Mouse (Mus musculus) hindbrain, embryonic 13.5 days (tissue): ENCODE results near the gene Arsg. TPM values are rescaled to one million over a fixed set of nuclear protein-coding genes. Genes with fewer than 3 reads are reported as not detected.

Experiments used
- microRNA-seq: library from miRNA; unstranded; fragments of <30 nt; microRNA quantifications from one replicate; pipeline ENCODE4, GENCODE M21; 2016
- polyA plus RNA-seq: library from polyadenylated mRNA; unstranded; fragments of >200 nt; fragmentation: Nextera tagmentation; extraction: Ambion mirVana; gene quantifications from 2 replicates; pipeline ENCODE4 v1.2.1, GENCODE M21; 2015

The Arsg gene
- polyA plus RNA-seq, 1 experiment from 2014 or later = 8.9 TPM

Small RNA genes lying within 50 kb of the gene (microRNA-seq; reads per million reads assigned to microRNA genes)
- not detected for gene Gm25540

Other genes starting within 250 kb of the Arsg start
- 6.2 and 7.6 TPM in 2 replicates for gene Rgs9, start 175.2 kb upstream of the Arsg start, polyA plus RNA-seq
- 15.1 and 16.6 TPM in 2 replicates for gene Gna13, start 110.5 kb upstream of the Arsg start, polyA plus RNA-seq
- not detected in 2 replicates for gene 9930022D16Rik, start 59.5 kb upstream of the Arsg start, polyA plus RNA-seq
- 54.8 and 57.0 TPM in 2 replicates for gene Amz2, start 47.4 kb upstream of the Arsg start, polyA plus RNA-seq
- gene Slc16a6, start 224 bp downstream of the Arsg start, polyA plus RNA-seq = 4.1 and 6.3 TPM in 2 replicates
- 17.8 and 18.2 TPM in 2 replicates for gene Wipi1, start 138.6 kb downstream of the Arsg start, polyA plus RNA-seq
- gene Prkar1a, start 176.0 kb downstream of the Arsg start, polyA plus RNA-seq = 473 and 491 TPM in 2 replicates
- gene Fam20a, start 248.9 kb downstream of the Arsg start, polyA plus RNA-seq = 2.4 and 4.0 TPM in 2 replicates